Mouse (Mus musculus): ENCODE measurements around the gene Ank3.

The Ank3 gene

GRCm38 (mm10) chr10:69762977-69763376, 364.4 kb downstream of the Ank3 start:
- no peak for DNase-seq (ENCODE audit: low read depth, low spot score)

- no peak for DNase-seq (ENCODE audit: low read depth, low spot score)
Observed at GRCm38 (mm10) chr10:69764402-69764801, 365.8 kb downstream of the Ank3 start.

- DNase-seq (ENCODE audit: low read depth, low spot score): no peak
Observed at GRCm38 (mm10) chr10:69777065-69777645, 378.6 kb downstream of the Ank3 start.

- no peak for DNase-seq (ENCODE audit: low read depth, low spot score)
Observed at GRCm38 (mm10) chr10:69777736-69778135, 379.2 kb downstream of the Ank3 start.

- DNase-seq (ENCODE audit: low read depth, low spot score): no peak
Observed at GRCm38 (mm10) chr10:69779246-69779645, 380.7 kb downstream of the Ank3 start.

- DNase-seq (ENCODE audit: low read depth, low spot score): no peak
Observed at GRCm38 (mm10) chr10:69781491-69781890, 382.9 kb downstream of the Ank3 start.

GRCm38 (mm10) chr10:69785235-69785634, 386.7 kb downstream of the Ank3 start:
- no peak for DNase-seq (ENCODE audit: low read depth, low spot score)

- no peak for DNase-seq (ENCODE audit: low read depth, low spot score)
Observed at GRCm38 (mm10) chr10:69785692-69786091, 387.1 kb downstream of the Ank3 start.

GRCm38 (mm10) chr10:69786220-69786993, 387.8 kb downstream of the Ank3 start:
- no peak for DNase-seq (ENCODE audit: low read depth, low spot score)

- no peak for DNase-seq (ENCODE audit: low read depth, low spot score)
Observed at GRCm38 (mm10) chr10:69787379-69787778, 388.8 kb downstream of the Ank3 start.

- peak; percentile 39 for DNase-seq (ENCODE audit: low read depth, low spot score)
Observed at GRCm38 (mm10) chr10:69790606-69791005, 392.0 kb downstream of the Ank3 start.

GRCm38 (mm10) chr10:69791951-69792350, 393.4 kb downstream of the Ank3 start:
- no peak for DNase-seq (ENCODE audit: low read depth, low spot score)

GRCm38 (mm10) chr10:69792400-69792799, 393.8 kb downstream of the Ank3 start:
- no peak for DNase-seq (ENCODE audit: low read depth, low spot score)

- DNase-seq (ENCODE audit: low read depth, low spot score): peak; percentile 44
Observed at GRCm38 (mm10) chr10:69793079-69793478, 394.5 kb downstream of the Ank3 start.

- no peak for DNase-seq (ENCODE audit: low read depth, low spot score)
Observed at GRCm38 (mm10) chr10:69795656-69796055, 397.1 kb downstream of the Ank3 start.

GRCm38 (mm10) chr10:69796421-69796886, 397.9 kb downstream of the Ank3 start:
- no peak for DNase-seq (ENCODE audit: low read depth, low spot score)

GRCm38 (mm10) chr10:69803135-69803756, 404.7 kb downstream of the Ank3 start:
- no peak for DNase-seq (ENCODE audit: low read depth, low spot score)

GRCm38 (mm10) chr10:69804613-69805012, 406.0 kb downstream of the Ank3 start:
- no peak for DNase-seq (ENCODE audit: low read depth, low spot score)

- no peak for DNase-seq (ENCODE audit: low read depth, low spot score)
Observed at GRCm38 (mm10) chr10:69810785-69811184, 412.2 kb downstream of the Ank3 start.

GRCm38 (mm10) chr10:69813823-69814522, 415.4 kb downstream of the Ank3 start:
- no peak for DNase-seq (ENCODE audit: low read depth, low spot score)

- DNase-seq (ENCODE audit: low read depth, low spot score): no peak
Observed at GRCm38 (mm10) chr10:69821245-69821644, 422.7 kb downstream of the Ank3 start.

- DNase-seq (ENCODE audit: low read depth, low spot score): no peak
Observed at GRCm38 (mm10) chr10:69828770-69829169, 430.2 kb downstream of the Ank3 start.

Data from retina, adult 2 months (tissue).